Mouse (Mus musculus) bone marrow macrophage, adult 2 months (primary cell): ENCODE measurements around the gene Pcbp2. TPM values are rescaled to one million over a fixed set of nuclear protein-coding genes. Genes with fewer than 3 reads are reported as not detected.

Source experiments
- H3K27ac ChIP-seq: 2 replicates; pipeline ENCODE4 v1.5.1; 2012; ENCODE audit warnings: low read depth, low read length; ENCODE audit not compliant: insufficient read depth
- H3K4me1 ChIP-seq: 2 replicates; pipeline ENCODE4 v1.6.1; 2012; ENCODE audit warnings: low read length; ENCODE audit not compliant: control insufficient read depth, insufficient read depth
- H3K4me3 ChIP-seq: 2 replicates; pipeline ENCODE4 v1.5.1; 2012; ENCODE audit warnings: mild to moderate bottlenecking, low read length, moderate library complexity; ENCODE audit not compliant: insufficient read depth
- CTCF ChIP-seq: IDR thresholded peaks from 2 replicates; pipeline ENCODE4 v1.5.1; 2012; ENCODE audit warnings: low read depth, mild to moderate bottlenecking, low read length, moderate library complexity
- POLR2A ChIP-seq: IDR thresholded peaks from 2 replicates; pipeline ENCODE4 v1.6.1; 2012; ENCODE audit warnings: mild to moderate bottlenecking, low read depth, low read length, borderline replicate concordance
- polyA plus RNA-seq: library from polyadenylated mRNA; stranded (reverse); fragments of >200 nt; gene quantifications from 2 replicates; pipeline ENCODE4 v1.2.4, GENCODE M21; 2012; ENCODE audit not compliant: missing spikeins, insufficient read depth, insufficient read length

The Pcbp2 gene
- polyA plus RNA-seq, 1 experiment, result 763 TPM

DNA sequence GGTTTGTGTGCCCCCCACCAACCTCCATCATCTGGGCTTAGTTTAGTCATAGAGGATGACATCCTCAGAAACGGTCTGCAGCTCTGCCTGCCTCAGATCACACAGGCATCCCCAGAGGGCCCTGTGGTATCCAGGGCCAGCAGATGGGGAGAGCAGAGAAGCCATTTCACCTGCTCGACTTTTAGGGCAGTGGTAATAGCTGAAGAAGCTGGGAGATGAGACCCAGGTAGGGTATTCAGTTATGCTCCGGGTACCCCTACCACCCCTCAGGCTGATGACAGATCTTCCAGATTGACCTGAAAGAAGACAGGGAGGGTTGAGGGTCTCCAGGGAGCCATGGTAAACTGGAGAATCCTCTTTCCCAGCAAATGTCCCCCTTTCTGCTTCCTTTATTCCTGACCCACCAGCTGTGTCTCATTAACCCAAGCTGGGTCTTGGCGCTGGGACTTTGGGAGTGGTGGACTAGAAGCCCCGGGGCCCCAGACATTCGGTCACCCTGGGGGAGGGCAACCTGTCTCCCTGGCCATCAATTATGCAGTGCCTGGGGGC lies 41.0 kb downstream of the Pcbp2 start:
- Histone ChIP-seq H3K4me1 (peaks cover 46% of the 10 kb centered on the region), H3K27ac (no peak overlapping the region), H3K4me3 (no peak overlapping the region)
- TF ChIP-seq POLR2A (no peak), CTCF (no peak)

DNA sequence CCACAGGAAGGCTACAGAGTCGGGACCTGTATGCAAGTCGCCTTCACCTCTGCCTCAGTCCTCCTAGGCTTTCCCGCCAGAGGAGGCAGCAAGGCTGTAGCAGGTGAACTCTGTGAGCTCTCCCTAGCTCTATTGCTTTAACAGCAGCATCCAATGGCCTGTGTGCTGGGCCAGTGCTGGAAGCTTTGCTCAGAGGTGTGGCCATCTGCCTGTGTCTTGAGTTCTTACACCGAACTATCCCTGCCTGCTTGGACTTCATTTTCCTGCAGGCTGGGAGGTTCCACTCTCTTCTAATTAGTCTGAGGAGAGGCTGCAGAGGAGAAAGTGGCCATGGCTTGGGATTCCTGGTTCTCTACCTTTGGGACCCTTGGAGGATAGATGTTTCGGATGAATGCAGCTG lies 41.7 kb downstream of the Pcbp2 start:
- H3K4me3 ChIP-seq, result no peak overlapping the region
- H3K27ac ChIP-seq, result no peak overlapping the region
- H3K4me1 ChIP-seq, result peaks cover 41% of the 10 kb centered on the region
- TF ChIP-seq CTCF (no peak), POLR2A (no peak)

DNA sequence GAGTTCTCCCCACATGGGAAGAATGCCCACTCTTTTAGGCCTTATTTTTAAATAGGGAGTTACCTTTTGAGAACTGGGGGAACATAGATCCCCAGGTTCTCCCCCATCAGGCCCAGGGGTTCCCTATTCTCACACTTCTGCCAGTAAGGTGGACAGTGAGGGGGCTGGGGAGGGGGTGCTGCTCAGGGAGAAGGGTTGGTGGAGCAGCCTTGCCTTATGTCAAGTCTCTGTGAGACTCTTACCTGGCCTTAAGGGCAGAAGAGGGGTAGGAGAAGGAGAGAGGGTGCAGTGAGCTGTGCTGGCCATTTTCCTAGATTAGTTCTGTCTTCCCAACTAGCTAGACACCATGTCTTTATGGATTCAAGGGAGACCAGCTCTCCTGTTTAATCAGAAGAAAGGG lies 42.1 kb downstream of the Pcbp2 start:
- H3K4me1 ChIP-seq, result peaks cover 37% of the 10 kb centered on the region
- H3K27ac ChIP-seq, result no peak overlapping the region
- no peak overlapping the region for H3K4me3 ChIP-seq
- TF ChIP-seq CTCF (no peak), POLR2A (no peak)

DNA sequence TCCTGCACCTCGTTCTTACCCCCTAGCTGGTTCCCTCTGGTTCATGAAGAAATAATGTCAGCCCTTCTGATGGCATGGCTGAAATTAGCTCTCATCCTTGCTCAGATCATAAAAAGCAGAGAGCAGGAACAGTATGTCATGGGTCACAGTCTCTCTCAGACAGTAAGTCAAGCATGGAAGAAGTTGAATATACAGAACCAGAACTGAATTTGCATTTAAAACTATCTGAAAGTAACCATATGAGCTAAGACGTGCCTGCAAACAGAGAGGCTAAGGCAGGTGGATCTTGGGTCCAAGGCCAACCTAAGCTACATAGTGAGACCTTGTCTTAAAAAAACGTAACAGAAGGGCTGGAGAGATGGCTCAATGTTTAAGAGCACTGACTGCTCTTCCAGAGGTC lies 42.7 kb downstream of the Pcbp2 start:
- H3K4me1 ChIP-seq, result peaks cover 33% of the 10 kb centered on the region
- TF ChIP-seq POLR2A (no peak), CTCF (no peak)
- no peak overlapping the region for H3K27ac ChIP-seq
- no peak overlapping the region for H3K4me3 ChIP-seq

DNA sequence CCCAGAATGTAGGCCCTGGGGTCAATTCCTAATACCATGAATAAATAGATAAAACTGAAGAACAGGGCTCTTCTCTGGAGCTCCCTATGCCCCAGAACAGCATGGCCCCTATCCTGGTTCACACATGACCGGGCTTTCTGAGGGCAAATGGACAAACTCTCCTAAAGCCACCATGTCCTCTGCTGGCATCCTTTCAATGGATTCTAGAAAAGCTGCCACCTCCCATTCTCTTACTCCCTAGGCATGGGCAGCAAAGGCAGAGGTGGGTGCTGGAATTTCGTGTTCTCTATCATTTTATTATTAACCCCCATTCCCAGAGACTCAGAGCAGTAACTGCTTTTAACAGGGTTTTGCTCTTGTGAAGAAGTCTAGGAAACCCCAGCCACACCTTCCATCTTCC lies 44.9 kb downstream of the Pcbp2 start:
- Histone ChIP-seq H3K27ac (no peak overlapping the region), H3K4me1 (peaks cover 28% of the 10 kb centered on the region), H3K4me3 (no peak overlapping the region)
- TF ChIP-seq CTCF, result no peak
- TF ChIP-seq POLR2A, result no peak

DNA sequence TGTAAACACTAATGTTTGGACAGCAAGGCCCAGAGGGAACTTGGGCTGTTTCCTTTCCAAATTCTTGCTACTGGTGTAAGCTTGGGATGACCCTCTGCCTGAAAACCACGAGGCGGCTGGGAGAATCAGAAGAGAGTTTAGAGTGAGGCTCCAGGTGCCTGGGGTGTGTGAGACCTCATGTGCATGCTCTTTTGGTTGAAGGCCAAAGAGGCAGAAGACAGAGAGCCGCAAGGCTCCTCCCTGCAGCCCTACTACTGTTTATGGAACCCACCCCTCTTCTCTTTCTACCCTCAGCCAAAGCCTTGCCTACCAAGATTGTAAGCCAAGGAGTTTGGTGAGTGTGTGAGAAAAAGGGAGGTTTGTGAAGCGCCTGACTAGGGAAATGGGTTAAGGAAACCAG lies 45.5 kb downstream of the Pcbp2 start:
- no peak overlapping the region for H3K27ac ChIP-seq

DNA sequence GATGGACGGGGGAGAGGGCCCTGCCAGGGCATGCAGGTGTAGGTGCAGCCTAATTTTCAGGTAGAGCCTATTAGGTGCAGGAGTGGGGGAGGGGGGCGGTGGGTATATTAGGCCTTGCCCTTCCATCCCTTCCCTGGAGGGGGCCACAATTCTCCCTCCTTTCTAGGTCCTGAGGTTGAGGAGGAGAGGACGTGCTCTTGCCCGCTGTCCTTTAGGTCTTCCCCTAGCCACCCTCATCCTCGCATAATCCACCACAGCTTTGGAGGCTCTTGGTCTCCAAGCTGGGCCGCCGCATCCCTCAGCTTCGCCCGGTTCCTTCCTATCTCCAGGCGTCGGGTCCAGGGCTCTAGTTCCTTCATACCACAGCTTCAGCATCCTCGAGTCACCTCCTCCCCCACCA lies 46.0 kb downstream of the Pcbp2 start:
- TF ChIP-seq POLR2A (no peak), CTCF (no peak)
- H3K4me1 ChIP-seq, result peaks cover 28% of the 10 kb centered on the region
- H3K27ac ChIP-seq, result no peak overlapping the region
- peak overlapping the region; percentile 69 for H3K4me3 ChIP-seq

More for the DNA sequence above, 45.5 kb downstream of the Pcbp2 start:
- Histone ChIP-seq H3K4me1 (peaks cover 31% of the 10 kb centered on the region), H3K4me3 (no peak overlapping the region)
- TF ChIP-seq POLR2A (no peak), CTCF (no peak)

DNA sequence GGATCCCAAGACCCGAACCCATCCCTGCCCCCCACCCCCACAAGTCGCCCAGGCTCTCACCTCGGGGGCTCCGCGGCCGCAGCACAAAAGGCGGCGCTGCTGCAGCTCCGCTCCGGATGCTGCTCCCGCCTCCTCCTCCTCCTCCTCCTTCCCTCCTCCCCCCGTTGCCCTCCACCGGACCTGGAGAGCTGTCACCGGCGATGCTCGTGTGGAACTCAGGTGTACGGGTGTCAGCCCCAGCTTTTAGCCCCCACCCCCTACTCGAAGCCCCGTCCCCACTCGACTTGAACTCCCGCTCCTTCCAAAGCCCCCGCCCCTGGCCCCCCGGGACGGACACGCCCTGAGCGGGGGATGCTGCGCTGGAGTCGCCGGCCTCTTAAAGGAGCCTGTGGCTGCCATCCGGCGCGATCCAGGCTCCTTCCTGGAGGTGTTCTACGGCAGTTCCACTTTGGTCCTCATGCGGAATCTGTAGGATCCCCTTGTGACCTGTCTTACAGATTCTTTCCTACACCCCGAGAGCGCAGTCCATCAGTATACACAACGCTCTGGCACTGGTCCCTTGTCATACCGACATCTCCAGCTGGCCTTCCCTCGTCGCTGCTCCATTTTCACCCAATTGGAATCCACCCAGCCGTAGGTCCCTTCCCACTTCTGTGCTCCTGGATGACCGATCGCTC lies 46.5 kb downstream of the Pcbp2 start, which contains the start of gene Map3k12:
TSS of gene Map3k12 (minus strand) at position 337 of the 677 bp plus-strand sequence.
- Histone ChIP-seq H3K4me1 (peaks cover 28% of the 10 kb centered on the region), H3K27ac (0 out of 2 replicates have a peak within 1 kb of the TSS, but pooled peaks have one; percentile 10), H3K4me3 (peak within 1 kb of the TSS; percentile 69)
- TF ChIP-seq CTCF, result no peak; the same call in 1 of the 2 replicates
- TF ChIP-seq POLR2A, result no peak

DNA sequence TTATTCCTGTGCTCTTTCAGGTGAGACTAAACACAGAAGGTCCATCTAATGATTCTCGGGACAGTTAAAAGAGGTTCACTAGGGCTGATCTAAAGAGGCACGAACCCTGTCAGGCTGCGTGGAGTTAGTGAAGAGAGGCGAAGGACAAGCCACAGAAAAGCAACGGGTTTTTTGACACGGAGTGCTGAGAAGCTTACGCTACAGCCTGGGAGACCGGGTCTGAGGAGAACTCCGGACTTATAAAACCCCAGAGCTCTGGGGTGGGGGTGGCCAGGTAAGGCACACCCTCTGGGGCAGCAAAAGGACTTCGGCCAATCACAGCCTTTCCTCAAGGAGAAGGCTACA lies 47.3 kb downstream of the Pcbp2 start:
- Histone ChIP-seq H3K4me1 (peaks cover 25% of the 10 kb centered on the region), H3K27ac (0 out of 2 replicates have a peak overlapping the region, but pooled peaks have one; percentile 10), H3K4me3 (peak overlapping the region; percentile 69)
- TF ChIP-seq POLR2A, result peak; percentile 92
- no peak for TF ChIP-seq CTCF

DNA sequence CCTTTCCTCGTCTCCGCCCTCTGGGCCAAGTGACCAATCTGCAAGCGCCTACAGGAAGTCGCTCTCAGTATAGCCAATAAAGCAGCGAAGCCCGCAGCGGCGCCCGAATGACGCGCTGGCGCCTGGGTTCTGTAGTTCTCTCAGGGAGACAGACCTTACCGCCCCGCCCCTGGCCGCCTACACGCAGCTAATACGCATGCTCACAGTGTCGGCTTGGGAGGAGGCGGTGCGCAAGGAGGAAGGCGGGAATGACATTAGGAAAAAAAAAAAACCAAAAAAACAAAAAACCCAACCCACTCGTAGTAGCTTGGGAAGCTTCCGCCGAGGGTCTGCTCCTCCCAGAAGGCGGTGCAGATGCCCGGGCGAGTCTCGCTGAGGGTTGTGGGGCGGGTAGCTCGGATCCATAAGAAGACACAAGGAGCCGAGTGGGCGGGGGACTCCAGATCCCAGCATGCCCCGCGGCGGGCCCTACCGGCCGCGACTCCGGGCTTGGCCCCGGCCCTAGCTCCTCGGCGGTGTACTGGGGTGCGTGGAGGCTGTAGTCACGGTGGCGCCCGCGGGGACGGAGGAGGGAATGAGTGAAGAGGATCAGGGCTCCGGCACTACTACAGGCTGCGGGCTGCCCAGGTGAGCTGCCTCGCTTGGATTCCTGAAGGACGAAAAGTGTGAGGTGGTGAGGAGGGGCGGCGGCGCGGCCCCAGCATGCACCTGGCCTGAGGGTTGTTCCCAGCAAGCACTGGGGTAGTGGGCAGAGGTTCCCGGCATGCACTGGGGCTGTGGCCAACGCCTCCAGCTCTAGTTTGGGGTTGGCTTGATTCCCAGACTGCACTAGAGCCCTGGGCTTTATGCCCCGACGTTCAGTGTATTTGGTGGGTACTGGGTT lies 47.9 kb downstream of the Pcbp2 start, which contains the start of gene Tarbp2:
TSS of gene Tarbp2 (plus strand) at position 217 of the 883 bp plus-strand sequence.
- H3K4me1 ChIP-seq, result peaks cover 19% of the 10 kb centered on the region
- peak within 1 kb of the TSS; percentile 93 for H3K4me3 ChIP-seq
- TF ChIP-seq POLR2A (no peak), CTCF (no peak)
- H3K27ac ChIP-seq, result peak within 1 kb of the TSS; percentile 96
